Mouse (Mus musculus) hindbrain, embryonic 16.5 days (tissue): ENCODE measurements around the gene Galnt3. TPM values are rescaled to one million over a fixed set of nuclear protein-coding genes. Genes with fewer than 3 reads are reported as not detected.

Experiments
- ATAC-seq: fragments of 200-750 bp; cut with Nextera tagmentation; 2 replicates; pipeline ENCODE4 v1.8.0; 2017; ENCODE audit warnings: moderate TSS enrichment, moderate library complexity
- H3K27ac ChIP-seq: fragments of 300-500 bp; sonication (generic); 2 replicates; pipeline ENCODE4 v1.5.1; 2014; ENCODE audit warnings: low read depth, mild to moderate bottlenecking, control low read depth, low read length, moderate library complexity
- H3K27me3 ChIP-seq: fragments of 300-500 bp; sonication (generic); replicated peaks from 2 replicates; pipeline ENCODE4 v1.6.1; 2014; ENCODE audit warnings: low read length; ENCODE audit not compliant: control insufficient read depth, insufficient read depth
- H3K36me3 ChIP-seq: fragments of 300-500 bp; sonication (generic); 2 replicates; pipeline ENCODE4 v1.6.1; 2014; ENCODE audit warnings: mild to moderate bottlenecking, low read length, moderate library complexity, mixed read lengths; ENCODE audit not compliant: control insufficient read depth, insufficient read depth
- H3K4me1 ChIP-seq: fragments of 300-500 bp; sonication (generic); 2 replicates; pipeline ENCODE4 v1.6.1; 2014; ENCODE audit warnings: low read depth, low read length; ENCODE audit not compliant: control insufficient read depth, insufficient read depth
- H3K4me2 ChIP-seq: fragments of 300-500 bp; sonication (generic); 2 replicates; pipeline ENCODE4 v1.6.1; 2014; ENCODE audit warnings: mild to moderate bottlenecking, low read length, control low read depth, moderate library complexity
- H3K4me3 ChIP-seq: fragments of 300-500 bp; sonication (generic); 2 replicates; pipeline ENCODE4 v1.5.1; 2014; ENCODE audit warnings: mild to moderate bottlenecking, low read length, control low read depth, moderate library complexity
- H3K9ac ChIP-seq: fragments of 300-500 bp; sonication (generic); 2 replicates; pipeline ENCODE4 v1.6.1; 2014; ENCODE audit warnings: low read depth, mild to moderate bottlenecking, control low read depth, low read length, moderate library complexity
- H3K9me3 ChIP-seq: fragments of 300-500 bp; sonication (generic); 2 replicates; pipeline ENCODE4 v1.6.1; 2014; ENCODE audit warnings: mild to moderate bottlenecking, low read length, moderate library complexity; ENCODE audit not compliant: control insufficient read depth
- WGBS: fragments of 180-500 bp; shearing (Covaris S2); extraction: QIAGEN DNeasy Blood & Tissue Kit; methylation state at CpG from one replicate; pipeline ENCODE4 v1.1.7; 2014; 5-methylcytosine and 5-hydroxymethylcytosine counted together
- polyA plus RNA-seq: library from polyadenylated mRNA; unstranded; fragments of >200 nt; fragmentation: Nextera tagmentation; extraction: Ambion mirVana; gene quantifications from 2 replicates; pipeline ENCODE4 v1.2.1, GENCODE M21; 2015

Gene Galnt3
- polyA plus RNA-seq, 1 experiment from 2014 or later, result 1.0 TPM

DNA sequence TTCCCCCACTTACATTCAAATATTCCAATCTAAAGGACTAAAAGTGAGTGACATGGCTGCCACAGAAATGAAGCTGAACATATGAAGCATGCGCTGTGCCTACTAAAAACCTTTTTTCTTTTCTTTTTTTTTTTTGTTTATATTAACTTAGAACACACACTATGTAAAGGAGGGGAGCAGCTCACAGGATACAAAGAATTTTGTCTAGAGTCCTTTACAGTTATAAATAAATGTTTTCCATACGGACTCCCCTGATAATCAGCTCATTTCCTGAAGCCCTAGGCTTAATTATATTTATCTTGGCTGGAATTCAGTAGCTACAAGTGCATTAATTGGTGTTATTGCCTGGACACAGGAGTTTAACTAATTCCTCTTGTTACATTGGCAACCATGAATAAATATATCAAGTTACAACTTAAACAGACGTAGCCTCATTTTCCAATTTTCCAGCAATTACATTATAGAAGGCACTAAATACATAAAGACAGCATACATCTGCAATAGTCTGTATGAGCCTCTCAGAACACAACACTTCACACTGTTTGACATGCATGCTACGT is 30.1 kb downstream of the Galnt3 start:
- Histone ChIP-seq H3K4me3 (no peak overlapping the region), H3K27ac (no peak overlapping the region), H3K9me3 (no peaks in the 10 kb centered on the region), H3K4me2 (no peak overlapping the region), H3K27me3 (no peaks in the 10 kb centered on the region), H3K36me3 (no peaks in the 10 kb centered on the region), H3K4me1 (no peaks in the 10 kb centered on the region), H3K9ac (no peak overlapping the region)
- 62% methylated on average over 4 of the region's 4 CpGs for WGBS
- ATAC-seq, result no peak

DNA sequence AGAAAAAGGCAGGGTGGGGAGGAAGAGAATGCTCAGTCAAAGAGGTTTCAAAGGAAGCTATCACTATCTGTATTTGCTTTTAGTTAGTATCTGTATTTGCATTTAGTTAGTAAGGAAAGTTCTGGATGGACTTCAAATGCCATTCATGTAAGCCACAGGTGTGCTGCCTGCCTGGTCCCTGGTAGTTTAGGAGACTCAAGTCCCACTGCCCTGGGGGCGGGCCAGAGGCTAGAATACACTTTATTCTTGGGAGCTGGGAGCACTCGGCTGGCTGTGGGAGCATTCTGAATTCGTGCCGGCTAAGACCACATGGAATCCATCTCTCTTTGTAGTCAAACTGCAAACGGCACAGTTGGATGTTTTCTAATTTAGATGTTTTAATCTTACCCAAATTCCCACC is 33.5 kb downstream of the Galnt3 start:
- H3K27ac ChIP-seq, result no peak overlapping the region
- no peak overlapping the region for H3K4me2 ChIP-seq
- no peaks in the 10 kb centered on the region for H3K36me3 ChIP-seq
- no peak overlapping the region for H3K4me3 ChIP-seq
- H3K9me3 ChIP-seq, result no peaks in the 10 kb centered on the region
- WGBS, result 50% methylated on average over 5 of the region's 5 CpGs
- ATAC-seq, result no peak
- no peaks in the 10 kb centered on the region for H3K4me1 ChIP-seq
- H3K9ac ChIP-seq, result no peak overlapping the region
- H3K27me3 ChIP-seq, result no peaks in the 10 kb centered on the region

DNA sequence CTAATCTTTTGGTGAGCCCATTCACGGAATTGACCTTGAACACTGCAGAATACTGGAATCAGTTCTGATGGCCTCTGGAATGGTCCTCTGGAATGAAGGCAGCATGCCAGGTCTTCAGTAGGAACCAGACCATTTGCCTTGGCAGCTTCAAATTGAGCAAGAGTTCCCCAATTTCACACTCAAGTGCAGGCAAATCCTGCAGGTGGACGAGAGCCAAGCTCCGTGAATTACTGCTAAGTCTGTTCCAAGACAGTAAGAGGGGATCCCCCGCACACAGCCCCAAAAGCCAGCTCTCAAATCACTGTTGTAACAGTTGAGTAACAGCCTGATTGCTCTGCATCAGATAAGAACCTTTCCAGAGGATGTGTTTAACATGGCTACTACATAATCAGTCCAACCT is 42.9 kb downstream of the Galnt3 start:
- Histone ChIP-seq H3K36me3 (no peaks in the 10 kb centered on the region), H3K4me1 (no peaks in the 10 kb centered on the region), H3K4me2 (no peak overlapping the region), H3K27ac (no peak overlapping the region), H3K4me3 (no peak overlapping the region), H3K9ac (no peak overlapping the region), H3K9me3 (no peaks in the 10 kb centered on the region), H3K27me3 (no peaks in the 10 kb centered on the region)
- 57% methylated on average over 4 of the region's 4 CpGs for WGBS
- ATAC-seq, result peak; percentile 48; the same call in 1 of the 2 replicates

DNA sequence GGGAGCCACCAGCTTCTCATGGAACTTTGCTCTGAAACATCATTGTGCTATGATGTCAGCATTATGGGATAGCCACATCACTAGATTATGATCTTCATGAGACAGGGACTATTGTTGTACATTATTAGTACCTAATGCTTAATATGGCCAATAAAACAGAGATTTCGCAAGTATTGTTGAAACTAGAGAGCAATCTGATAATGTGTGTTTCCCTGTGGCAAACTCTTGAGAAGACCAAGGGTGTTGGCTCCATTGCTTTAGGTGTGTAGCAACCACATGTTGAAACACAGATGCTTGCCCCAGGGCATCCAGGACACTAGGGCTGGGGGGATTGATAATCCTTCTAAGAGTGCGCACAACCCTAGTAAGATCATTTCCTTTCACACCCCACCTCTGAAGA is 44.1 kb downstream of the Galnt3 start:
- Histone ChIP-seq H3K27me3 (no peaks in the 10 kb centered on the region), H3K9me3 (no peaks in the 10 kb centered on the region), H3K36me3 (no peaks in the 10 kb centered on the region), H3K4me2 (no peak overlapping the region), H3K4me1 (no peaks in the 10 kb centered on the region), H3K9ac (no peak overlapping the region), H3K4me3 (no peak overlapping the region), H3K27ac (no peak overlapping the region)
- 100% methylated on average over 2 of the region's 2 CpGs for WGBS
- no peak for ATAC-seq

DNA sequence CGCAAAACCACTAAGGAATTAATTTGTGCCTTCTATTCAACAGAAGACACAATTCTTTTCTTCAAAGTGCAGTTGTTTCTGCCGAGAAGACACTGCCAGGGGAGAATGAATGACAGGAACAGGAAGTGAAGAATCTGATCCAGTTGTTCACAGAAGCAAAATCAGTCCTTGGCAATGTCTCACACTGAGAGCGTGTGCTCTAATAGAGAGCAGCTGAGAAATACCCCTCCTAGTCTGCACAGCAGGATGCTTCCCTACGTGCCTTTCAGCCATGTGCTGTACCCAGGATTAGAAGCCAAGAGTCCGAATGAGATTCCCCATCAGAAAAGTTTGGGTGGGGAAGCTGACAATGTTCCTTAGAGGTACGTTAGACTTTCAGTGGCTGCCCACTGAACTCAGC is 55.3 kb downstream of the Galnt3 start:
- no peaks in the 10 kb centered on the region for H3K36me3 ChIP-seq
- H3K4me1 ChIP-seq, result no peaks in the 10 kb centered on the region
- no peak for ATAC-seq
- no peak overlapping the region for H3K4me3 ChIP-seq
- 25% methylated on average over 6 of the region's 6 CpGs for WGBS
- H3K27me3 ChIP-seq, result no peaks in the 10 kb centered on the region
- no peak overlapping the region for H3K9ac ChIP-seq
- H3K4me2 ChIP-seq, result no peak overlapping the region
- no peak overlapping the region for H3K27ac ChIP-seq
- no peaks in the 10 kb centered on the region for H3K9me3 ChIP-seq

DNA sequence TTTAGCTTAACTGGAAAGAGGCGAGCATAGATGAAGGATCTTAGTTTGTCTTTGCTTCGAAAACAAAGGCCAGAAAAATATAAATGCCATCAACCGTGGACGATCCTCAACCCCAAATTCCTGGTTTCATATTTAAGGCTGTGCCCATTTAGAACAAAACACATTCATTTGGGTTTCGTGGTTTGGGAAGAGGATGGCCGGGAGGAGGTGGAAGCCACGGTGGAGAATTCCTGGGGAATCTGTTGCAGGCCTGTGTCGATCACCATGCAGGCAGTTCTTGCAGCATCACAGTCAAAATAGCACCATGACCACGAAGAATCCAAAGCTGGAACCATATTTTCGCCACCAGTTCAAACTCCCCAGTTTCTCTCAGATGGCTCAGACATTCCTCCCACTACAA is 61.5 kb downstream of the Galnt3 start:
- Histone ChIP-seq H3K27ac (no peak overlapping the region), H3K4me3 (no peak overlapping the region), H3K4me2 (no peak overlapping the region), H3K4me1 (no peaks in the 10 kb centered on the region), H3K27me3 (no peaks in the 10 kb centered on the region), H3K9me3 (no peaks in the 10 kb centered on the region), H3K9ac (no peak overlapping the region), H3K36me3 (no peaks in the 10 kb centered on the region)
- 92% methylated on average over 10 of the region's 10 CpGs for WGBS
- no peak for ATAC-seq

DNA sequence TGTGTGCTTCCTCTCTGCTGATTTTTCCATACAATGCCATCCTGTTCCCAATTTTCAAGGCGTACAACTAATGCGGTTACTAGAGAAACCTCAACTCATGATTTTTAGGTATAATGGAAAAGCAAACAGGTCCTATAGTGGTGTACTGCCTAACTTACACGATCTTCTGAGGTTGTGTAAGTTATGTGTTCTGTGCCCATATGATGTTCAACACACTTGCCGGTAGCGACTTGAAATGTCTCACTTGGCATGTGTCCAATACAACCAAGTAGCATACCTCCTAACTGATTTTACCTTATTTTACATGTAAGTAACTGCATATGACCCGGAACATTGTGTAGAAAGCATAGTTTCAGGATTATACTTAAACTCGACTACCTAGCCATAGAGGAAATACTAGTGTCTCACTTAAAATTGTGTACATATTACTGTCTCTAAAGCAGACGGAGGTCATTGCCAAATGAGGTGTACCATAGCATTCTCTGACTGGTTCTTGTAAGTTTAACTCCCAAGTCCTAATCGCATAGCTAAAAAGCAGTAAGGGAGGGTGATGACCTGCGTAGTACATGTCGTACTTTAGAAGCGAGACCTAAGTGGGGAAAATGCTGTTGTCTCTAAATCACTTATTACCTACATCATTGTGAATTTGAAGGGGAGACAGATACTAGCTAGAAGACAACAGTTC is 80.2 kb downstream of the Galnt3 start:
- 74% methylated on average over 12 of the region's 12 CpGs for WGBS
- peaks cover 8% of the 10 kb centered on the region for H3K4me1 ChIP-seq

DNA sequence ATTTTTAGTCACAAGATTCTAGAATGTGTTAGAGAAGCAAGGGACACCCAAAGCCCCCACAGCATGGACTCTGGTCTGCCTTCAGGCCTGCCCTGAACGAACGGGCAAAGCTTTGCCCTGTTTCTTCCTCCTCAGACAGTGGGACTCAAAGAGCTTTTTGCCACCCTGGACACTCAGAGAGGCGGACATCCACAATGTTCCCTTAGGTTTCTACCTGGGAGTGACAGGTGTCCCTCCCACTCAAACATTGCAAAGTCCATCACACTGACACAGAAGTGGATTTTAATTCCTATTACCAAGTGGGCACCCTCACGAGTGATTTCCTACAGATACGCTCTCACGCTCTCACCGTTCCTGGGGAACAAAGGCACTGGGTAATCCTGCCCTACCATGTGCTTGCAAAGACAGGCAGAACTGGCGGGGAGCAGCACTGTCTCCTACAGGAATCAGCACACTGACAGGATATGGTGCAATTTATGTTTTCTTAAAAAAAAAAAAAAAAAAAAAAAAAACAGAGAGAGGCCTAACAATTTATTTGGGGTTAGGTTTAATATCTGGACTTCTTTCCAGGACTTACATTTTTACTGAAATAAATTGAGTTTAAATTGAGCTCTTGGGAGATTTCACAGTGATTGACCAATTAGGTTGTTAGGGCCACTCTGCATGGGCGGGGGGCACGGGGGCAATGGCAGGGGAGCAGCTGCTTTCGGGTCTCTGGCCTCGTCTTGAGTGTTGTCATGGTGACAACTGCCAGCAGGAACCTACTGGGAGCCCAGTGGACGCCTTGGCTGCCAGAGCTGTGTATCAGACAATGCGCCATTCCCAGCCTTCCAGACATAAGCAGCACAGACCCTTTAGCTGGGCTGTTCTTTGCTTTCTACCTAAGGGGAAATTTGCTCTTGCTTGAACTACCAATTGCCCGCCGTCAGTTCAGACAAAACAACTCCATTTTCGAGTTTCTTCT is 81.1 kb downstream of the Galnt3 start:
- no peaks in the 10 kb centered on the region for H3K27me3 ChIP-seq
- H3K36me3 ChIP-seq, result no peaks in the 10 kb centered on the region
- peak overlapping the region; percentile 24 for H3K4me2 ChIP-seq
- peak; percentile 89 for ATAC-seq
- no peak overlapping the region for H3K9ac ChIP-seq
- 25% methylated on average over 17 of the region's 17 CpGs for WGBS
- peaks cover 8% of the 10 kb centered on the region for H3K4me1 ChIP-seq
- H3K4me3 ChIP-seq, result no peak overlapping the region
- peak overlapping the region; percentile 55 for H3K27ac ChIP-seq
- no peaks in the 10 kb centered on the region for H3K9me3 ChIP-seq

More for the DNA sequence above, 80.2 kb downstream of the Galnt3 start:
- Histone ChIP-seq H3K27me3 (no peaks in the 10 kb centered on the region), H3K4me3 (no peak overlapping the region), H3K36me3 (no peaks in the 10 kb centered on the region), H3K9me3 (no peaks in the 10 kb centered on the region), H3K27ac (peak overlapping the region; percentile 55), H3K9ac (no peak overlapping the region), H3K4me2 (peak overlapping the region; percentile 24)
- ATAC-seq, result 0 out of 2 replicates have a peak, but pooled peaks have one; percentile 4

DNA sequence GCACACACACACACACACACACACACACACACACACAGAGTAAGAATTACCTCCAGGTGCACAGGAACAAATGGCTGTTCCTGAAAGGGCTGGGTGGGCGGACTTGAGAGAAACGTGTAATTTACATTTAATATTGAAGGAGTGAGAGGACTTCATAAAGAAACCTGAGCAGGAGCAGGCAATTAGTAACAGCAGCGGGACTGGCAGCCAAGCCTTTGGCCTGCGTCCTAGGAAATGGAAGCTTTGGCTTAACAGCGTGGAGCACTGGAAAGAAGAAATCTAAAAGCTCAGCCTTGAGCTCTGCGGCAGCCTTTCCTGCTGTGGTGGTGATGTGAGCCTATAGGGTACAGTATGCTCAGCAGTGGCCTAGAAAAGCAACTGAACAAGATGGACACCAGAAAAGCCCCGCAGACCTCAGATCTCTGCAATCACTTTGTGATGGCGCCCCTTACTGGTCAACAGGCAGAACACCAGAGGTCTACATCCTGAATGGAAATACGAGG is 82.8 kb downstream of the Galnt3 start:
- peak overlapping the region; percentile 13 for H3K4me2 ChIP-seq
- no peaks in the 10 kb centered on the region for H3K9me3 ChIP-seq
- H3K36me3 ChIP-seq, result no peaks in the 10 kb centered on the region
- H3K4me3 ChIP-seq, result no peak overlapping the region
- 42% methylated on average over 9 of the region's 9 CpGs for WGBS
- peak overlapping the region; percentile 27; the same call in 1 of the 2 replicates for H3K9ac ChIP-seq
- ATAC-seq, result peak; percentile 82
- H3K4me1 ChIP-seq, result peaks cover 8% of the 10 kb centered on the region
- H3K27me3 ChIP-seq, result no peaks in the 10 kb centered on the region
- H3K27ac ChIP-seq, result peak overlapping the region; percentile 75
